Mouse (Mus musculus): Measurements from ENCODE around the gene Fmo3.

- TF ChIP-seq CTCF (IDR thresholded peaks at IDR 0.05; ENCODE audit: low read depth, low read length) (no peak), POLR2AphosphoS5 (IDR thresholded peaks at IDR 0.05; ENCODE audit: insufficient replicate concordance, low read depth, low read length) (no peak)
Observed at GRCm38 (mm10) chr1:162916661-162917060, 67.7 kb downstream of the Fmo3 start.

Measured in G1E (cell line).